Mouse (Mus musculus) heart, embryonic 13.5 days (tissue): ENCODE data around the gene Gm49396. TPM values are rescaled to one million over a fixed set of nuclear protein-coding genes. Genes with fewer than 3 reads are reported as not detected.
A peak's percentile ranks its signal among the peaks of the same experiment; 100 is the strongest.

Source experiments
- ATAC-seq: fragments of 200-750 bp; cut with Nextera tagmentation; 2 replicates; pipeline ENCODE4 v1.8.0; 2017; ENCODE audit warnings: moderate TSS enrichment; ENCODE audit not compliant: insufficient number of reproducible peaks, low FRiP score, low TSS enrichment; ENCODE audit errors: extremely low read depth
- H3K27ac ChIP-seq: fragments of 300-500 bp; sonication (generic); replicated peaks from 2 replicates; pipeline ENCODE4 v1.5.1; 2015; ENCODE audit warnings: moderate library complexity, mild to moderate bottlenecking, inconsistent platforms
- H3K27me3 ChIP-seq: fragments of 300-500 bp; sonication (generic); replicated peaks from 2 replicates; pipeline ENCODE4 v1.6.1; 2015; ENCODE audit warnings: mild to moderate bottlenecking, inconsistent platforms
- H3K36me3 ChIP-seq: fragments of 300-500 bp; sonication (generic); 2 replicates; pipeline ENCODE4 v1.6.1; 2015; ENCODE audit warnings: mild to moderate bottlenecking, inconsistent platforms
- H3K4me1 ChIP-seq: fragments of 300-500 bp; sonication (generic); 2 replicates; pipeline ENCODE4 v1.6.1; 2015; ENCODE audit warnings: inconsistent platforms
- H3K4me2 ChIP-seq: fragments of 300-500 bp; sonication (generic); 2 replicates; pipeline ENCODE4 v1.6.1; 2015; ENCODE audit warnings: inconsistent platforms, mild to moderate bottlenecking, moderate library complexity
- H3K4me3 ChIP-seq: fragments of 300-500 bp; sonication (generic); 2 replicates; pipeline ENCODE4 v1.5.1; 2015; ENCODE audit warnings: moderate library complexity, mild to moderate bottlenecking, inconsistent platforms
- H3K9ac ChIP-seq: fragments of 300-500 bp; sonication (generic); 2 replicates; pipeline ENCODE4 v1.6.1; 2015; ENCODE audit warnings: inconsistent platforms, mild to moderate bottlenecking, moderate library complexity
- H3K9me3 ChIP-seq: fragments of 300-500 bp; sonication (generic); 2 replicates; pipeline ENCODE4 v1.6.1; 2016; ENCODE audit warnings: inconsistent platforms
- WGBS: fragments of 180-500 bp; shearing (Covaris S2); methylation state at CpG from one replicate; pipeline ENCODE4 v1.1.7; 2015; ENCODE audit warnings: mixed read lengths; 5-methylcytosine and 5-hydroxymethylcytosine counted together
- polyA plus RNA-seq: library from polyadenylated mRNA; unstranded; fragments of >200 nt; fragmentation: Nextera tagmentation; extraction: Ambion mirVana; gene quantifications from 2 replicates; pipeline ENCODE4 v1.2.1, GENCODE M21; 2015

The Gm49396 gene
- polyA plus RNA-seq, 1 experiment from 2014 or later, result 7.4 TPM

GRCm38 (mm10) chr7:30600651-30601050 lies 37.5 kb downstream of the Gm49396 start:
- Histone ChIP-seq H3K9me3 (no peaks in the 10 kb centered on the region), H3K4me3 (no peak overlapping the region), H3K36me3 (no peaks in the 10 kb centered on the region), H3K27ac (no peak overlapping the region), H3K4me2 (peak overlapping the region; percentile 49; the same call in 1 of the 2 replicates), H3K4me1 (peaks cover 15% of the 10 kb centered on the region), H3K27me3 (peaks cover 16% of the 10 kb centered on the region), H3K9ac (peak overlapping the region; percentile 21; the same call in 1 of the 2 replicates)
- ATAC-seq, result no peak
- 55% methylated on average over 7 of the region's 7 CpGs for WGBS

GRCm38 (mm10) chr7:30602583-30602982 lies 39.4 kb downstream of the Gm49396 start:
- peaks cover 15% of the 10 kb centered on the region for H3K4me1 ChIP-seq
- H3K4me3 ChIP-seq, result no peak overlapping the region
- 0 out of 2 replicates have a peak, but pooled peaks cover 5% of the 10 kb centered on the region for H3K27me3 ChIP-seq
- 27% methylated on average over 3 of the region's 3 CpGs for WGBS
- H3K4me2 ChIP-seq, result no peak overlapping the region
- no peak overlapping the region for H3K9ac ChIP-seq
- H3K27ac ChIP-seq, result no peak overlapping the region
- H3K9me3 ChIP-seq, result no peaks in the 10 kb centered on the region
- no peaks in the 10 kb centered on the region for H3K36me3 ChIP-seq
- ATAC-seq, result no peak

- Histone ChIP-seq H3K36me3 (no peaks in the 10 kb centered on the region), H3K4me1 (peaks cover 18% of the 10 kb centered on the region), H3K27me3 (0 out of 2 replicates have a peak, but pooled peaks cover 3% of the 10 kb centered on the region), H3K27ac (no peak overlapping the region), H3K9me3 (no peaks in the 10 kb centered on the region), H3K9ac (no peak overlapping the region), H3K4me2 (no peak overlapping the region), H3K4me3 (no peak overlapping the region)
- no peak for ATAC-seq
- 41% methylated on average over 8 of the region's 8 CpGs for WGBS
These were observed 41.3 kb downstream of the Gm49396 start for GRCm38 (mm10) chr7:30604424-30604823.

DNA sequence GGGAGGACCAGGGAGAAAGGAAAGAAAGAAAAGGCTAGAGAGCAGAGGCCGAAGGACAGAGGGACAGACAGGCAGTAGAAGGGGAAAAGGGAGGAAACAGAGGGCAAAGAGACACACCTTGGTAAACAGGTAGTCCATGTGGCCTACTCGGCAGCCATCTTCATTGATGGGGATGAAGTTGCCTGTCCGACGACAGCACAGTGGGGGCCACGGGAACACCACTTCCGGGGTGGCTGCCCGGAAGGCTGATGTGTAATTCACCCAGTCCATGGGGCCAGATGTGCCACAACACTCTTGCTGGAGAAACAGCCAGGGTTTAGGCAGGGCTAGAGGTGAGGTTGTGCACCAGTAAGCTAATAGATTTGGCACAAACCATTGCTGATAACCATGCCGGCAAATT lies 41.8 kb downstream of the Gm49396 start:
- Histone ChIP-seq H3K27ac (no peak overlapping the region), H3K4me2 (no peak overlapping the region), H3K4me3 (no peak overlapping the region), H3K9ac (no peak overlapping the region), H3K27me3 (0 out of 2 replicates have a peak, but pooled peaks cover 3% of the 10 kb centered on the region), H3K9me3 (no peaks in the 10 kb centered on the region), H3K36me3 (no peaks in the 10 kb centered on the region), H3K4me1 (peaks cover 18% of the 10 kb centered on the region)
- ATAC-seq, result no peak
- WGBS, result 76% methylated on average over 8 of the region's 8 CpGs

DNA sequence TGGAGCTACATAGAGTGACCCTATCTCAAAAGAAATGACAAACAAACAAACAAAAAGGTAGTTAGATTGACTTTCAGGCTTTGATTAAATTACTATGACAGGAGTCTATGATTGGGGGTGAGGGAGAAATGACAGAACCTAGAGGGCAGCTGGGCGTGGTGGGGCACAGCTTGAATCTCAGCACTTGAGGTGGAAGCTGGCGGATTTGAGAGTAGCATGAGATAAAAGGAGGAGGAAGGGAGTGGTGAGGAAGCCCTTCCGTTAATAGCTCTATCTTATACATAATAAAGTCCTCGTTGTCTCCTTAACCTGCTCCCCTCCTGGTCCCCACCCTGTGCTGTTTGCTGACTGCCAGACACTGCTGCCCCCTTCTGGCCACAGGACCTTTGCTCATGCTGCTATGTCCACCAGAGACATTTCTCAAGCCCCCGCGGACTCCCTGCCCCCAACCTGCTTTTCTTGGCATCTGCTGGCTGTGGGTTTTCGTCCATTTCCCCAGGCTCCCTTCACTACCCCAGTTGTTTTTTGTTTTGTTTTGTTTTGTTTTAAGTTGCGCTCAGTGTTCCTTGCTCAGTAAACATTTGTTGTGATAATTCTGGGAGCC lies 44.7 kb downstream of the Gm49396 start:
- Histone ChIP-seq H3K4me1 (peaks cover 14% of the 10 kb centered on the region), H3K27me3 (0 out of 2 replicates have a peak, but pooled peaks cover 3% of the 10 kb centered on the region), H3K4me3 (no peak overlapping the region), H3K9ac (no peak overlapping the region), H3K9me3 (no peaks in the 10 kb centered on the region), H3K4me2 (no peak overlapping the region), H3K27ac (no peak overlapping the region), H3K36me3 (no peaks in the 10 kb centered on the region)
- 21% methylated on average over 8 of the region's 8 CpGs for WGBS
- no peak for ATAC-seq

- ATAC-seq, result no peak
These were observed 45.3 kb downstream of the Gm49396 start for GRCm38 (mm10) chr7:30608476-30608875.

GRCm38 (mm10) chr7:30610043-30610442 lies 46.9 kb downstream of the Gm49396 start:
- Histone ChIP-seq H3K27me3 (0 out of 2 replicates have a peak, but pooled peaks cover 3% of the 10 kb centered on the region), H3K4me3 (no peak overlapping the region), H3K4me2 (no peak overlapping the region), H3K27ac (peak overlapping the region; percentile 13; the same call in 1 of the 2 replicates), H3K36me3 (peaks cover 1% of the 10 kb centered on the region; the same call in 1 of the 2 replicates), H3K9me3 (no peaks in the 10 kb centered on the region), H3K4me1 (peaks cover 14% of the 10 kb centered on the region), H3K9ac (no peak overlapping the region)
- 27% methylated on average over 7 of the region's 7 CpGs for WGBS
- peak; percentile 45; the same call in 1 of the 2 replicates for ATAC-seq

More at GRCm38 (mm10) chr7:30608476-30608875, 45.3 kb downstream of the Gm49396 start:
- no peak overlapping the region for H3K9ac ChIP-seq
- H3K27me3 ChIP-seq, result 0 out of 2 replicates have a peak, but pooled peaks cover 3% of the 10 kb centered on the region
- no peak overlapping the region for H3K27ac ChIP-seq
- 48% methylated on average over 16 of the region's 16 CpGs for WGBS
- no peak overlapping the region for H3K4me2 ChIP-seq
- H3K9me3 ChIP-seq, result no peaks in the 10 kb centered on the region
- H3K4me1 ChIP-seq, result peaks cover 14% of the 10 kb centered on the region
- H3K36me3 ChIP-seq, result no peaks in the 10 kb centered on the region
- H3K4me3 ChIP-seq, result no peak overlapping the region

GRCm38 (mm10) chr7:30612654-30613402 lies 49.7 kb downstream of the Gm49396 start, which contains the start of gene Upk1a:
Gene Upk1a (minus strand): TSS chr7:30612847.
- no peaks in the 10 kb centered on the region for H3K9me3 ChIP-seq
- ATAC-seq, result no peak
- H3K9ac ChIP-seq, result no peak within 1 kb of the TSS
- no peak within 1 kb of the TSS for H3K27ac ChIP-seq
- H3K4me1 ChIP-seq, result peaks cover 14% of the 10 kb centered on the region
- H3K4me3 ChIP-seq, result no peak within 1 kb of the TSS
- WGBS, result 77% methylated on average over 8 of the region's 8 CpGs
- no peak within 1 kb of the TSS for H3K4me2 ChIP-seq
- 0 out of 2 replicates have a peak, but pooled peaks cover 3% of the 10 kb centered on the region for H3K27me3 ChIP-seq
- peaks cover 29% of the 10 kb centered on the region for H3K36me3 ChIP-seq

DNA sequence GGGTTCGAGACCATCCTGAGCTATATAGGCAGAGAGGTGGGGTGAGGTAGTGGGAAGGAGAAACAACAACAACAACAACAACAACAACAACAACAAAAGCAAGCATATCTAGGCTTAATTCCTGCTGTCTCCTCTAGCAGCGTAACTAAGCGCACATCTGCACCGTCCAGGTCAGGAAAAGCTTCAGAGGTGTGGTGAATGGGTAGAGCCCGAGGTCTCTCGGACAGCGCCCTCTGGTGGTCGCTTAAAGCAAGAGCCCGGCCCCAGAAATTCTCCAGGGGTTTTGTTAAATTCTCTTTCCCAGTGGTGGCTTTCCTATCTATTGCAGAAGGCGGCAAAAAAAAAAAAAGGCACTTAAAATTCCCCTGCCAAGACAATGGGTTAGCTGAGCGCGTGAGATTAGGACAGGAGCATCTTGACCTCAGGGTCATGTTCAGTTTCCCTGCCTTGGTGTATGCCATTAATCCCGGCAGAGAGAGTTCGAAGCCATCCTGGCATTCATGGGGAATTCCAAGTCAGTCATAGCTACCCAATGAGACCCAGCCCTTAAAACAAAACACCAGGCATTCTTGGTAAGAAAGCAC lies 50.5 kb downstream of the Gm49396 start:
- Histone ChIP-seq H3K4me2 (no peak overlapping the region), H3K27me3 (no peaks in the 10 kb centered on the region), H3K9me3 (no peaks in the 10 kb centered on the region), H3K36me3 (peaks cover 37% of the 10 kb centered on the region), H3K27ac (no peak overlapping the region), H3K4me3 (no peak overlapping the region), H3K9ac (no peak overlapping the region), H3K4me1 (peaks cover 10% of the 10 kb centered on the region)
- 21% methylated on average over 14 of the region's 14 CpGs for WGBS
- ATAC-seq, result no peak

- ATAC-seq, result no peak
- no peak overlapping the region for H3K9ac ChIP-seq
- WGBS, result 68% methylated on average over 2 of the region's 2 CpGs
- H3K9me3 ChIP-seq, result no peaks in the 10 kb centered on the region
- peaks cover 10% of the 10 kb centered on the region for H3K4me1 ChIP-seq
- H3K27me3 ChIP-seq, result no peaks in the 10 kb centered on the region
- no peak overlapping the region for H3K27ac ChIP-seq
- peaks cover 45% of the 10 kb centered on the region for H3K36me3 ChIP-seq
- H3K4me2 ChIP-seq, result no peak overlapping the region
- no peak overlapping the region for H3K4me3 ChIP-seq
These were observed 51.3 kb downstream of the Gm49396 start for GRCm38 (mm10) chr7:30614454-30614853.

DNA sequence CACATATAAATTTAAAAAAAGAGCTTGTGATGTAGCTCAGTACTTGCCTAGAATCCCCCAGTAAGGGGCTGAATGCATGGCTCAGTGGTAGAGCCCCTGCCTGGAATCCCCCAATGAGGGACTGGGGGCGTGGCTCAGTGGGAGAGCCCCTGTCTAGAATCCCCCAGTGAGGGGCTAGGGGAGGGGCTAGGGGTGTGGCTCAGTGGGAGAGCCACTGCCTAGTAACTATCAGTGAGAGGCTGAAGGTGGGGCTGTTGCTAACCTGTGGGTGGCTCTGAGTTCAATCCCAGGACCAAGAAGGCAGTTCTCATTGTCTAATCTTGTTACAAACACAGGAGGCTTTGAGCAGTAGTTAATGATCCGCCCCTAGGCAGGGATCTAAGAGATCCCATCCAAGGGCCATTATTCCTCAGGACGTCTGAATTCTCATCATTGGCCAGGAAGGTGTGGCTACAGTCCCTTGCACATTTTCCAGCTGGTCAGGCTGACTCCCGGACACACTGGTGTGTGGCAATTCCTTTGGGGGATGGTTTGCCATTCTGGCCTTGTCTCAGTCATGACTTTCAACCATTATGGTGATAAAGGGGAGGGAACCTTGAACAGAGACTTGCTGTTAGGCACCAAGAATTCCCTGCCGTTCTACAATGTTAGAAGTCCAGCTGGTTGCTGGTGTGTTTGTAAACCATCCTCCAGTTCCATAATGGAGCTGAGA lies 52.1 kb downstream of the Gm49396 start:
- Histone ChIP-seq H3K4me1 (peaks cover 4% of the 10 kb centered on the region), H3K9ac (no peak overlapping the region), H3K36me3 (peaks cover 52% of the 10 kb centered on the region), H3K4me2 (no peak overlapping the region), H3K4me3 (no peak overlapping the region), H3K9me3 (no peaks in the 10 kb centered on the region), H3K27ac (no peak overlapping the region), H3K27me3 (no peaks in the 10 kb centered on the region)
- ATAC-seq, result 0 out of 2 replicates have a peak, but pooled peaks have one; percentile 34
- WGBS, result 49% methylated on average over 5 of the region's 5 CpGs
